Mouse (Mus musculus) cerebellum, postnatal 10 days (tissue): ENCODE measurements around the gene Gm17324.
"Not testable (repeated sequence)": the region's sequence is repeated elsewhere in the genome, so short reads cannot be mapped to it uniquely, and the experiment has no call there.

Experiments used
- DNase-seq, 2 experiments: peaks; one replicate each; pipeline ENCODE4 v3.0.0; 2021; ENCODE audit warnings: mixed read lengths in 2 of 2

Gene Gm17324

DNA sequence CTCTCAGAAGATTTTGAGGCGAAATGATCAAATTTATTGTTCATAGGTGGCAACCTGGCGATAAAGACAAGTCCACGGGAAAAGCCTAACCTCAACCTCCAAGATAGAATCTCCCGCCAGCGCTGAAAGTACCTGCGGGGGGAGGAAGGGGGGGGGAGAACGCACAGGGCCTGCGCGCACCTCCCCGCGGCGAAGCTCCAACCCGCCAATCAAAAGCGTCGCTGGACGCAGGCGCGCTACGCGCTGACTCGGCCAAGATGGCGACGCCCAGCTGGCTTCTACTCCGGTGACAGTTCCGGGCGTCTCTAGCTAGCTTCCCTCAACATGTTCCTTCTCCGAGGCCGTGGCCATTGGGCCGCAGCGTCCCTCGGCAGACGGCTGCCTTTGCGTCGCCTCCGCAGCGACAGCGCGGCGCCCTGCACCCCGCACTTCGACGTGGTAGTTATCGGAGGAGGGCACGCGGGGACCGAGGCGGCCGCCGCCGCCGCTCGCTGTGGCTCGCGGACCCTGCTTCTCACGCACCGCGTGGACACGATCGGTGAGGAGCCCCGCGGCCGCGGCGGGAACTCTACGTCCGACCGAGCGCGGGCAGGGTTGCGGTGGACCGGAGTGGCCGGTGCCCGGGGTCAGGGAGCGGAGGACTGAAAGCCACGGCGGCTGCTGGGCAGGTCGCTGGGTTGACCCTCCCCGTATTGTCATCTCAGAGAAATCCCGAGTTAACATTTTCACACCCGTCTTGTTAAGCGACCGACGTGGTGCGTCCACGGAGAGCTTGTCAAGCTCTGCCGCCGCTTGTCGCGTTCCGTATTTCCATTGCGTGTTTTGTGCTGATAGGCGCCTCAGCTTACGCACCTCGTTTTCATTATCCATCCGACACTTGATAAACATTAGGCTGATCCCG lies at the start of gene Gm17324, which contains the start of gene Mto1:
Gene Gm17324 (minus strand): TSS at position 814 of the 901 bp plus-strand sequence.
Gene Mto1 (plus strand): TSS at position 236 of the 901 bp plus-strand sequence.
- DNase-seq = peak; percentile 95

DNA sequence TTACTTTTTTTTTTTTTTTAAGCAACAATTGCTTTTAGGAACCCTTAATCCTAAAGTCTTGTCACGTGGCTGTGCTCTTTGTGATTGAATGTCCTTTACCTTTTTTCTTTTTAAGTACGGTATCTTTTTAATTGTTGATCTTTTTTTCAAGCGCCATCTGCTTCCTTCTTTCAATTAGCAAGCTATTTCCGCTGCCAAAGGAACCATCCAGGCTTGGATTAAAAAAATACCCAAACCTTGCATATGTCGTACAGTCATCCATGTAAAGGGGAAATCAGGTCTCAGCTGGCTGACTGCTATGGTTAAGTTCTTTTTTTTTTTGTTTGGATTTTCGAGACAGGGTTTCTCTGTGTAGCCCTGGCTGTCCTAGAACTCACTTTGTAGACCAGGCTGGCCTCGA lies 44.6 kb upstream of the Gm17324 start:
- no peak for DNase-seq

DNA sequence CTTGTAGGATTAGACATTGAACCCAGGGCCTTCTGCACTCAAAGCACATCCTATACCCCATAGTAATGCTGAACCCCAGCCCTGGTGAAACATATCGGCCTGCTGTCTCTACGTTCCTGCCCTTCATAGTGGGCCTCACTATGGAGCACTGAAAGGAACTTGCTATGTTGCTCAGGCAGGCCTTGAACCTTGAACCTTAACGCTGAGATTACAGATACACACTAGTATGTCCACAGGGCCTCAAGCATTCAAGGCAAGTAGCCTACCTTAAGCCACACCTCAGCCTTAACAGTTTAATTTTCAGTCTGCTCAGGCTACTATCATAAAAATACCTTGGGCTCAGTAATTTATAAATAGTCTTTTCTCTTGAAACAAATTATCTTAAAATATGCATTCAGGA lies 43.7 kb upstream of the Gm17324 start:
- no peak for DNase-seq

DNA sequence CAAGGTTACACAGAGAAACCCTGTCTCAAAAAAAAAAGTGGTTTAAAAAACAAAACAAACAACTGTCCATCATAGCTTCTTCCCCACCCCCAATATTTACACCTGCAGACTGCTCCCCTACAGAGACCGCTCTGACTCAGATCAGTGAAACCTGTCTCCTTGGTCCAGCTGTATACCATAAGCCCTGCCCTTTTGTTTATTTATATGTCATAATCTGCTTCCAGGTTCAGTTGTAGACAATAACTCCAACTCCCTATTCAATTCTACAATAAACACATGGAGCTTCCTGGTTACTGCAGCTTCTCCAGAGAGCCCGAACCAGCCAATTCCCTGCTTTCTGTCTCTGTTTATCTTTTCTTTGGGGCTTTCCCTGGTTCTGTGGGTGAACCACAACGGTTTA lies 42.6 kb upstream of the Gm17324 start:
- DNase-seq = no peak

DNA sequence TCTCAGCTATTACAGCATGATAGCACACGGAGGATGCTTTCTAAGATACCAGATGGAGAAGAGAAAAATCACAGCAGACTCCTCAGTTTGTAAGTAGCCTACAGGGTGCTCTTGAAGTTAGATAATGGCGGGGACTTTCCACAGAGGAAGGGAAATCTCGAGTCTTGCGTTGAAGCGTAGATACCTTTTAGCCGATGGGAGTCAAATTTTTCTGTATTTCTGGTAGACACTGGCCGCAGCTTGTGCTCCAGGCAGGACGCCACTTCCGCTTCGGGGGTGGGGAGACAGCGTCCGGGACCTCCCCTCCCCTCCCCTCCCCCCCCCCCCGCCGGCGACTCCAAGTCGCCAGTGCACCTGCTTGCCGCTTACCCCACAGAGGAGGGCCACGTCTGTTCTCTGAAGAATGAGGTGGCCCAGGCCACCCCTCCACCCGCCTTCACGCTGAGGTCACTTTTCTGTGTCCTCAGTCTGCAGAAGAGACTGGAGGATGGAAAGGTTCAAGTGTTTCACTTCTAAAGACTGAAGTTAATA lies 40.4 kb upstream of the Gm17324 start, which contains the start of gene Eef1a1:
Gene Eef1a1 (minus strand): TSS at position 262 of the 531 bp plus-strand sequence.
- peak; percentile 72 to 82 for DNase-seq

DNA sequence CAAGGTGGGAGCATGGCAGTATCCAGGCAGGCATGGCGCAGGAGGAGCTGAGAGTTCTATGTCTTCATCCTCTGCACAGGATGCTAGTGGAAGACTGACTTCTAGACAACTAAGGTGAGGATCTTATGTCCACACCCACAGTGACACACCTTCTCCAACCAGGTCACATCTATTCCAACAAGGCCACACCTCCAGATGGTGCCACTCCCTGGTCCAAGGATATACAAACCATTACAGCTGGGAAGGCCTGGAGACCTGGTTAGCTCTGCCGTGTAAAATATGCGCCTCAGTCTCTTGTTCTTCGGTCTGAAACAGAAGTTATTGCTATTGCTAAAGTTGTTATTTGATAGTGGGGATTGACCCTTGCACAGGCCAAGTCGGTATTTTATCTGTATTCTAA lies 39.4 kb upstream of the Gm17324 start:
- not testable (repeated sequence) for DNase-seq

DNA sequence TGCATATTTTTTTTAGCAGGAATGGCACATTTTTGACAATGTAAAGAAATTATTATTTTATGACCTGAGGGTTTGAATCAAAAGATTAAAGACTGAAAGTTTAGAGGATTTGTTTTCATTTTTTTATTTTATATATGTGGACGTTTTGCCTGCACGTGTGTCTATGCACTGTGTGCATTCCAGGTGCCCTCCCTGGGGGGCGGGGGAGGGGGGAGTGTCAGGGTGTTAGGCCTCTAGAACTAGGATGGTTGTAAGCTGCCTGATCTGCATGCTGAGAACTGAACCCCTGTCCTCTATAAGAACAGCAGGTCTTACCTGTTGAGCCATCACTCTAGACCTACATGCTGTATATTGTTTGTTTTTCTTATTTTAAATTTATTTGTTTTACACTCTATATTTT lies 36.1 kb upstream of the Gm17324 start:
- peak in 1 of 2 experiments; percentile 26 for DNase-seq

DNA sequence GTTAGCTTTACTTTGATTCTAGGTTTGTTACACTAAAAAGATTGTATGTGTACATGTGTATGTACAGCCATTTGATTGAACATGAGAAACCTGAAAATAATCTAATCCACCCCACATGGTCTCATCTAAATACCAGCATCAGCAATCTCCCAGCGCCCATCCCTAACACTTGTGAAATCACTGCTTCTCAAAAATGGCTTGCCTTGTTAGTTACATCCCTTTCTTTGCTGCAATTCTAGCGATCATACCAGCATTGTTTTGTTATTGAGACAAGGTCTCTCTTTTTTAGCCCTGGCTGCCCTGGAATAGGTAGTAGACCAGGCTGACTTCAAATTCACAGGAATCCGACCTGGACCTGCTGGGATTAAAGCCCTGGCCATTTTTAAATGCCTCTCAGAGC lies 33.8 kb upstream of the Gm17324 start:
- DNase-seq = no peak

DNA sequence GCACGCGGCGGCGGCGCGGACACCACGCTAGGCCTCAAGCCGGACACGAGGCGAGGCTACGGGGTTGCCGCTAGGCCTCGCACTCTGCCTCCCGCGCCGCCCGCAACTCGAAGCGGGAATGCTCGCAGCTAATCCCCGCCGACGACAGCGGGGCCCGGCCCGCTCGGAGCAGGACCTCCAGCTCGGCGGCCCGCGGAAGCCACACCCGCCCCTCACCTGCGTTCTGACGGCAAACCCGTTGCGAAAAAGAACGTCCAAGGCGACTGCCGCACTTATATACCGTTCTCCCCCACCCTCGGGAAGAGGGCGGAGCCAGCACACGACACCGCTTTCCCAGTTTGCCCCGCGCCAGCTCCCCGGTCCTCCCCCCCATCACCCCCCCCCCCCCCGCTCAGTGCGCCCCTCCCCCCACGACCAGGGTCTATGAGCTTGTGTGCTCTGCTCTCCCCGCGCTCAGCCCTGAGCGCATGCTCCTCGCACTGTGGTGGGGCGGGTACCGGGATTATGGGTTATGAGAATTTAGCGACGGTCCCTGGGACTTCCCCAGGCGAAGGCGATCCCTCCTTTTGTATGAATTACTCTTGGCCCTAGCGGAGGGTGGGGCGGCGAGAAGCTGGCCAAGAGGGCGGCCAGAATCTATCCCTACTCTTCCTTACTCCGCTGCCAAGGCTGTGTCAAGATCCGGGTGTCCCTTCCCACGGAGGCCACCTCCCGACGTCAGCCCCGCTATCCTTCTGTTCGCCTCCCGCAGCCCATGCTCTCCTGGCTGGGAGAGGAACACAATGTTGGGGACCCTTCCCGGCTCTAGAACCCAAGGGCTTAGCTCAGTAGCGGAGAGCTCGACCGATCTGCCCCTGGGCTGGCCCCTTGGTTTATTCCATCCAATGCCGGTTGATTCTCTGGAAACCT lies 33.1 kb upstream of the Gm17324 start:
- DNase-seq = peak; percentile 98

DNA sequence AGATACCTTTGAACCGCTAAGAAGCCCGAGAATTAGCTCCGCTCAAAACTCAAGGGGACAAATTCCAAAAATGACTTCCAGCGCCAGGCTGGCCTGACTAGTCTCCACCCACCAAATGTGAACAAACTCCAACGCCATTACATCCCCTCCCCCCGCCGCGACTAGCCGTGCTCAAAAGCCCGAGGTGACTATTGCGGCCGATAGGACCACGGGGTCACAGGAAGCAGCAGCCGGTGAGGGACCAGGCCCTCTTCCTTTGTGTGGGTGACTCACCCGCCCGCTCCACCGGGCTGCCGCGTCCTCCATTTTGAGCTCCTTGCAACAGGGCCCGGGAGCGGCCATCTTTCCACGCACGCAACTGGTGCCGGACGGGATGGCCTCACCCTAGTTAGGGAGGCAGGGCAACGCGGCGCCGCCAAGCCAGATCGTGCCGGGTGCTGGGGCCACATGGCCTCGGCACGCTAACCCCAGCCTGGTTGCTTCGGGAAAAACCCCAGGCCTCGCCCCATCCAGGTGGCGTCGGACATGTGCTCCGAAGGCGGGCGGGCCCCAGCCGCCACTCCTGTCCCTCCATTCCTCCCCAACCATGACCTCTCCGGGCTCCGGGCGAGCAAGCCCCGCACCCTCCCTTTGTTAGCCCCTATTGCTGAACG lies 32.2 kb upstream of the Gm17324 start:
- DNase-seq = peak; percentile 86 to 89

DNA sequence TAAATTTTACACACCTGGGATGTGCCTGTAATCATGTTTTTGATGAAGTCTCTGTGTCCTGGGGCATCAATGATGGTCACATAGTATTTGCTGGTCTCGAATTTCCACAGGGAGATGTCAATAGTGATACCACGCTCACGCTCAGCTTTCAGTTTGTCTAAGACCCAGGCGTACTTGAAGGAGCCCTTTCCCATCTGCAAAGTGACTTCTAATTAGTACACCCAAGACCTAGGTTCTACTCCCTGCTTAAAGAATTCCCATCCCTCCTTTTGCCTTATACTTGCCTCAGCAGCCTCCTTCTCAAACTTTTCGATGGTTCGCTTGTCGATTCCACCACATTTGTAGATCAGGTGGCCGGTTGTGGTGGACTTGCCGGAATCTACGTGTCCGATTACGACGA lies 31.6 kb upstream of the Gm17324 start:
- DNase-seq = not testable (repeated sequence)

DNA sequence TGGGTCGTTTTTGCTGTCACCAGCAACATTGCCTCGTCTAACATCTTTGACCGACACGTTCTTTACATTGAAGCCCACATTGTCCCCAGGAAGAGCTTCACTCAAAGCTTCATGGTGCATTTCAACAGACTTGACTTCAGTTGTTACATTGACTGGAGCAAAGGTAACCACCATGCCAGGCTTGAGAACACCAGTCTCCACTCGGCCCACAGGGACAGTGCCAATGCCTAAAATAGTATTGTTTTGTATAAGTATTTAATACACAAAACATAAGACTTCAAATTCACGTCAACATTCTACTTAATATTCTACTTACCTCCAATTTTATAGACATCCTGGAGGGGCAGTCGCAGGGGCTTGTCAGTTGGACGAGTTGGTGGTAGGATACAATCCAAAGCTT lies 30.7 kb upstream of the Gm17324 start:
- not testable (repeated sequence) for DNase-seq

DNA sequence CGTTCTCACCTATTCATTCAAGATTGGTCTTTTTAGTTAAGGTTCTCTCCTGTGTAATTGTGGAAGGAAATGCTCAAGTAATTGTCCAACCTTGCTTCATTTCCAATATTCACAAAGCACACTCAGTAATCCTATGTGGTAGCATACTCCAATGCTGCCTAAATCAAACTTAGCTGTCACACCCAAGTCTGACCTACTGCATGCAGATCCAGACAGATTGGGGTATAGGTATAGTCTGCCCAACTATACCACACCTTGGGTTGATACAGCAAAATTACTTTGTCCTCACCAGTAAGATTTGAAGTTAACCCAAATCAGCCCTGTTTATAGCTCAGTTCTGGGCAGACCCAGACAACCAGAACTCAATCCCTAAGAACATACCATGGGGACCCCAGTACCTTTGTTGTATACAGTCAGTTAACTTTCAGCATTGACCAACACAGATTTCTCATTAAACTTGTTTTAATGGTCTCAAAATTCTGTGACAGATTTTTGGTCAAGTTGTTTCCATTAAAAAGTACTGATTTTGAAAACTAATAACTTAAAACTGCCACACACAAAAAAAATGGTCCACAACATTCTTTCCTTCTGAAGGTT lies 29.5 kb upstream of the Gm17324 start:
- not testable (repeated sequence) for DNase-seq

DNA sequence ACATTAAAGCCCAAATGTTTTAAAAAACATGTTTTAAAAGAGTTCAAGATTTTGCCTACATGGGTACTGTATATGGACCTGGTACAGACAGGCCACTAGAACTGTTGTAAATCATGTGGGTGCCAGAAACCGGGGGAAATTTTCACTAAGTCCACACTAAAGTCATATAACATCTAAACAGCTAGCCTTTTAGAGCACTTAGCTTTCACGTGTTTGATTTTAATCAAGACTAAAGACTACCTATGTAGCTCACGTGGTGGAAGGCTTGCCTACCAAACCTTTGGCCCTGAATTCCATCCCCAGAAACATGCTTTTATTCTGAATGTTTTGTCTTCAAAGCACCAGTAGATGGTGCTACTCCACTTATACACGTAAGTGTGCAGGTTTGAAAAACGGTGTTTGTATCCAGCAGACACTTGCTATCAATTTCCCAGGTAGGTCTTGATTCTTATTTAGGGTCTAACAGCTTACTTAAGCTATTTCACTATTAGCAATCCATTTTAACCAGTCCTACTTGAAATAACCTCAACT lies 28.5 kb upstream of the Gm17324 start:
- peak; percentile 24 to 65 for DNase-seq

DNA sequence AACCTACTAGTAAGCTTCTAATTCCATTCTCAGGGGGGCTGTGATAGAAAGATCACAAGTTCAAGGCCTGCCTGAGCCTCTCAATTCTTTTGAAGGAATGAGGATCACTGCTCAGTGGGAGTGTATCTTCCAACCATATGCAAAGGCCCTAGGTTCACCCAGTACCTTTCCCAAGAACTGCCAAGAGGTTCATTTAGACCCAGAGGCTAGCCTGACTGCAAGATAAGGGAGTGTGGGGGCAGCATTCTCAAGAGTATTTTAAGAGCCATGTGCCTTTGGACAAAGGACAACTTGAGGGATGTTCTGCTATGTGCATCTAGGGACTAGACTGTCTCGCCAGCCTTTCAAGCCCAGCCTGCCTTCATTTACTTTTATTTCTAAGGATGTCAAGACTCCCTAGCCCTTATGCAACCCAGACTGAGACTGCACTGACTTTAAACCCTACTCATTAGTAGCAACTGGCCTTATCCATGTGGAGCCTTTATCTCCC lies 28.0 kb upstream of the Gm17324 start:
- DNase-seq = peak in 1 of 2 experiments; percentile 17

DNA sequence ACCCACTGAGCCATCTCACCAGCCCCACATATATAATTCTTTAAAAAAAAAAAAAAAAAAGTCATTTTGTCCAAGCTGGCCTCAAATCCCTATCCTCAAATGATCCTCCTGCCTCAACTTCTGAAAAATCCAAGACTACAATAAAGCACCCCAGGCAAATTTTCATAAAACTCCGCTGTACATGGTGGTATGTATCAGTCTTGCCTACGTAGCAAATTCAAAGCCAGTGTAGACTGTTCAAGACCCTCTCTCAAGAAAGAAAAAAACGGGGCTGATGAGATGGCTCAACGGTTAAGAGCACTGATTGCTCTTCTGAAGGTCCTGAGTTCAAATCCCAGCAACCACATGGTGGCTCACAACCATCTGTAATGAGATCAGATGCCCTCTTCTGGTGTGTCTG lies 27.3 kb upstream of the Gm17324 start:
- no peak for DNase-seq

DNA sequence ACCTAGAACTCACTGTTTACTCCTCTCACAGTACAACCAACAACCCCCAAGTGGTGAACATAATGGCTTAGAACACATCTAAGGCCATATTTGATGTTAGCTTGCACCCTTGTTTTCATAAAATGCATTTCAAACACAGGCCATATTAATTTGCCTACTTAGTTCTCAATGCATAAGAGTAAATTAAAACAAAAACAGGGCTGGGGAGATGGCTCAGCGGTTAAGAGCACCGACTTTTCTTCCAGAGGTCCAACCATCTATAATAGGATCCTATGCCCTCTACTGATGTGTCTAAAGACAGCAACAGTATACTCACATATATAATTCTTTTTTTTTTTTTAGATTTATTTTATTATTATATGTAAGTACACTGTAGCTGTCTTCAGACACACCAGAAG lies 26.8 kb upstream of the Gm17324 start:
- DNase-seq = no peak

DNA sequence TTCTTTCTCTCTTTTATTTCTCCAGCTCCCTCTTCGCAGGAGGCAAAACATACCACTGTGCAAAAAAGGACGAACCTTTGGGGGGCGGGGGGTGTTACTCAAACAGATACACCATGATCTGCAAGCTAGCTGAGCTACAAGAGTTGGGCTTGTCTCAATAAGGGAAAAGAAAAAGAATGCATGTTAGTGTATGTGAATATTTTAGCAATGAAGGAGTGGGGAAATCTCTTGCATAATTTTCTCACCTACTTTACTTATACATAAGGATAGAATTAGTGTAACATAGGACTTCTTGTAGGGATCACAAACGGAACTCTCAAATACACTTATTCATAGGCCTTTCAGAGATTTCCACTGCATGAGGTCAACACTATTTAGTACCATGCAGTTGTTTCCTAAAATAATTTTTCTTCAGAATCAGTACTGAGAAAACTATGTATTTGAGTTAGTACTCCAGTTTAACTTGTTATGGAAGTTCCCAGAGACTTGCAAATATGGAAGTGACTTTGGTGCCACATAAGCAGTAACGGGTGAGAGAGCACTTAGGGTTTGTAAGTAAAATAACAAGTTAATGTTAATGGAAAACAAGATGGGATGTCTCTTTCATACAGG lies 26.3 kb upstream of the Gm17324 start:
- DNase-seq = no peak

DNA sequence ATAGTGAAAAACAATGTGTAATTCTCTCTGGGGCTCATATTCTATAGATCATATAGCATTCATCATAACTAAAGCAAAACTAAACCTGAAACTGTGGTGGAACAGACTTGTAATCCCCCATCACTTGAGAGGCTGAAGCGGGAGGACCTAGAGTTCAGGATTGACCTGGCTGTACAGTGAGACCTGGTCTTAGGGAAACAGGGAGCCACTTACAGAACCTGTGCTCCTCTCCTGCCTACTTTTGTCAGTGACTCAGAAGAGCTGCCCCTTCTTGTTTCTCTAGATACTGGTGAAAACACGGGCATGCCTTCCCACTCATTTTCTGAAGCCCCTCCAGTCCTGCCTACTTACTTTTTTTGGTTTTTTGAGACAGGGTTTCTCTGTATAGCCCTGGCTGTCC lies 25.7 kb upstream of the Gm17324 start:
- DNase-seq = no peak

DNA sequence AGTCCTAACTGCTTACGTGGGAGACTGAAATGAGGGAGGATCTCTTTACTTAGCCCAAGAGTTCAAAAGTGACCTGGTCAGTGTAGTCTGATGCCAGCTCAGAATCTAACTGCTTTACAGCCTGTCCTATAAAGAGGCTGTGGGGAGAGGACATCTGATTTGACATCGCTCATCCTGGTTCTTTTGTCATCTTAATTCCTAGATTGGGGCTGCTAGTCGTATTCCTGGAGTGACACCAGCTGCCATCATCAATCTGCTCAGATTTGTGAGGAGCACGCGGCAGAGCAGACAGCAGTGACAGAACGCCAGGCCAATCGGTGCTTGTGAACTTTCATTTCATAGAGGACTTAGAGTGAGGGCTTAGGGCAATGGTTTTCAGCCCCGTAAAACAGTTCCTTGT lies 25.0 kb upstream of the Gm17324 start:
- peak; percentile 62 to 66 for DNase-seq

DNA sequence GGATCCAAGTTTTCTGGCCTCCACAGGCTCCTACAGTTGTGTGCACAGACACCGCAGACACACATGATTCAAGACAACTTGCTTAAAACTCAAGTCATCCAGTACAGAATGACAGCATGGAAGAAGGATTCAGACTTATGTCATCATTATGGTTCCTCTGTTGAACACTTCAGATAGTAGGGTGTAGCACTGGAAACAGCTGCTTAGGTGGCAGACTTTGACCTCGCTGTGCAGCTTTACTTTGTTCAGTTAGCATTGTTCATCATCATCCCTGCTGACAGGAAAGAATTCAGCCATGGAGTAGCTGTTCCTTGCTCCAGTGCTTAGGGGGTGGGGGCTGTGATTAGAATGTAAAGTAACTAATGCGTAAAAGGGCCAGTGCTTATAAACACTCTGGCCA lies 17.1 kb upstream of the Gm17324 start:
- no peak for DNase-seq
